Mouse (Mus musculus) mature B cell (primary cell): Measurements from ENCODE around the gene Med26.

ENCODE experiments used
- in situ Hi-C: fragments of 300-500 bp; cut with MboI; formaldehyde crosslinking; loops from 2 replicates; pipeline ENCODE4 v1.14.3; 2019

Med26 gene

GRCm38 (mm10) chr8:72547802-72548643 lies at the start of gene Med26:
Med26 (minus strand) TSS chr8:72548270.
- in situ Hi-C loops: no loop called here

- in situ Hi-C loops: no loop called here
Observed at GRCm38 (mm10) chr8:72590198-72590597, 42.1 kb upstream of the Med26 start.

GRCm38 (mm10) chr8:72589286-72589685 lies 41.2 kb upstream of the Med26 start:
- in situ Hi-C loops: no loop called here

- in situ Hi-C loops: no loop called here
Observed at GRCm38 (mm10) chr8:72588865-72589264, 40.8 kb upstream of the Med26 start.

GRCm38 (mm10) chr8:72587806-72588205 lies 39.7 kb upstream of the Med26 start:
- in situ Hi-C loops: no loop called here

GRCm38 (mm10) chr8:72584390-72584789 lies 36.3 kb upstream of the Med26 start:
- in situ Hi-C loops: no loop called here

GRCm38 (mm10) chr8:72583056-72583771 lies 35.1 kb upstream of the Med26 start:
- in situ Hi-C loops: no loop called here

- in situ Hi-C loops: no loop called here
Observed at GRCm38 (mm10) chr8:72579374-72579773, 31.3 kb upstream of the Med26 start.

GRCm38 (mm10) chr8:72577941-72578340 lies 29.9 kb upstream of the Med26 start:
- in situ Hi-C loops: no loop called here

GRCm38 (mm10) chr8:72577266-72577665 lies 29.2 kb upstream of the Med26 start:
- in situ Hi-C loops: no loop called here

GRCm38 (mm10) chr8:72575915-72576314 lies 27.8 kb upstream of the Med26 start:
- in situ Hi-C loops: no loop called here

GRCm38 (mm10) chr8:72573450-72573849 lies 25.4 kb upstream of the Med26 start:
- in situ Hi-C loops: no loop called here

GRCm38 (mm10) chr8:72572507-72572906 lies 24.4 kb upstream of the Med26 start:
- in situ Hi-C loops: no loop called here

- in situ Hi-C loops: no loop called here
Observed at GRCm38 (mm10) chr8:72571611-72572473, 23.8 kb upstream of the Med26 start, which contains the start of gene Tmem38a. Tmem38a (plus strand) TSS chr8:72572055.

- in situ Hi-C loops: no loop called here
Observed at GRCm38 (mm10) chr8:72570633-72571610, 22.9 kb upstream of the Med26 start, which contains the start of gene Smim7. Smim7 (minus strand) TSS chr8:72571088.

GRCm38 (mm10) chr8:72565970-72566369 lies 17.9 kb upstream of the Med26 start:
- in situ Hi-C loops: no loop called here

- in situ Hi-C loops: no loop called here
Observed at GRCm38 (mm10) chr8:72561111-72561689, 13.1 kb upstream of the Med26 start.

- in situ Hi-C loops: no loop called here
Observed at GRCm38 (mm10) chr8:72555770-72556169, 7.7 kb upstream of the Med26 start.

- in situ Hi-C loops: no loop called here
Observed at GRCm38 (mm10) chr8:72549314-72549892, 1.3 kb upstream of the Med26 start.
